Mouse (Mus musculus) macrophage (primary cell): ENCODE results near the gene Tmem14a. TPM values are rescaled to one million over a fixed set of nuclear protein-coding genes. Genes with fewer than 3 reads are reported as not detected.
"Not testable (repeated sequence)": the region's sequence is repeated elsewhere in the genome, so short reads cannot be mapped to it uniquely, and the experiment has no call there.

ENCODE experiments used
- H3K27ac ChIP-seq: fragments of 350-480 bp; formaldehyde crosslinking; 2 replicates; pipeline ENCODE4 v1.9.0; 2021
- H3K36me3 ChIP-seq: fragments of 350-480 bp; formaldehyde crosslinking; 2 replicates; pipeline ENCODE4 v1.9.0; 2021; ENCODE audit errors: inconsistent target
- H3K4me3 ChIP-seq: fragments of 350-480 bp; formaldehyde crosslinking; 2 replicates; pipeline ENCODE4 v1.9.0; 2021; ENCODE audit errors: inconsistent target
- H3K79me2 ChIP-seq: fragments of 350-480 bp; formaldehyde crosslinking; 2 replicates; pipeline ENCODE4 v1.9.0; 2021; ENCODE audit errors: inconsistent target
- WGBS: methylation state at CpG from one replicate; pipeline ENCODE4 v1.1.7; 2026; ENCODE audit warnings: inconsistent platforms; ENCODE audit not compliant: missing documents; 5-methylcytosine and 5-hydroxymethylcytosine counted together
- polyA plus RNA-seq: library from polyadenylated mRNA; stranded (reverse); fragments of 250-400 nt; gene quantifications from 3 replicates; pipeline ENCODE4 v1.2.4, GENCODE M21; 2018; ENCODE audit warnings: inconsistent platforms
- total RNA-seq, 78 experiments: library from RNA; depleted of rRNA; stranded (reverse); fragments of 250-400 nt; gene quantifications; 1 replicate in 9 of 78; 2 replicates in 24 of 78; 3 replicates in 43 of 78; 4 replicates in 2 of 78; pipeline ENCODE4 v1.2.4; 2018; ENCODE audit warnings: inconsistent platforms in 56 of 78

The Tmem14a gene
- 1 to 10 TPM in 13 of 26 experiments, under 1 TPM in 3, not detected in 10; 0.53 to 3.6 (median 1.3) TPM for total RNA-seq (2018; cell fraction: chromatin; rRNA removed)
- 1 to 10 TPM; 1.6 to 3.2 (median 2.3) TPM for total RNA-seq (2018; cell fraction: cytosol; rRNA removed)
- 1 to 10 TPM in 21 of 26 experiments, under 1 TPM in 4, not detected in 1; 0.52 to 4.8 (median 2.2) TPM for total RNA-seq (2018; cell fraction: nucleus; rRNA removed)
- 1.9 to 2.6 TPM (median 2.2 TPM) in 3 replicates for polyA plus RNA-seq

DNA sequence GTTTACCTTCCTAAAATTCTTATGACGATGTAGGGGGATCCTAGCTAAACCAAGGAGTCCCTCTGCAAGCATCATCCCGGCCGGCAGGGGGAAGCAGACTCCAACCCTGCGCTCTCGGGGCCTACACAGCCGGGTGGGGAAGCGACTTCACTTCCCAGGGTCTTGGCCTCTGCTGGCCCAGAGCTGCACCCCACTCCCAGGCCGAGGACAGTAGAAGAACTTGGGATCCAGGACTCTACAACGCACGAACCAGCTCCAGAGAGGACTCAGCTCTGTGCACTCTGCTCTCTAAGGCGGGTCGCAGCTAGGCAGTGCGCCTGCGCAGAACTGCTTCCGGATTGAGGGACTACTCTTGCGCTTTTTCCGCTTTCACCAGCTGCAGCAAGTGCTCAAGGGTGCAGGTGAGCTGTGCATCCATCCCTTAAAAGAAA, at the start of gene Tmem14a:
Gene Tmem14a (plus strand): TSS at position 87 of the 431 bp plus-strand sequence.
- no peaks in the 10 kb centered on the region for H3K36me3 ChIP-seq
- peak within 1 kb of the TSS; percentile 62 for H3K4me3 ChIP-seq
- no peaks in the 10 kb centered on the region for H3K79me2 ChIP-seq
- peak within 1 kb of the TSS; percentile 76 for H3K27ac ChIP-seq
- WGBS, result 0% methylated on average over 17 of the region's 17 CpGs

DNA sequence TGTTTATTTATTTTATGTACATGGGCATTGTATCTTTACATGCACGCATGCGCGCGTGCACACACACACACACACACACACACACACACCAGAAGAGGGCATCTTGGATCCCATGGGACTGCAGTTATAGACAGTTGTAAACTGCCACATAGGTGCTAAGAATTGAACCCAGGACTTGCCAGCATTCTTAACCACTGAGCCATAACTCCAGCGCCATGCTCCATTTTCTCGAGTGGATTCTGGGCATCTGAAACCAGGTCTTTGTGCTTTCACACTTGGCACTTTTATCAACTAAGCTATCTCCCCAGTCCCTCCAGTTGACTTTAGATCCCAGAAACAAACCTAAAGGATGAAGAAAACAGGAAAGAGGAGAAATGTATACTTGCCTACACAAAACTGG, 33.2 kb upstream of the Tmem14a start:
- Histone ChIP-seq H3K4me3 (no peak overlapping the region), H3K79me2 (no peaks in the 10 kb centered on the region), H3K27ac (no peak overlapping the region), H3K36me3 (no peaks in the 10 kb centered on the region)
- WGBS, result 99% methylated on average over 6 of the region's 6 CpGs

DNA sequence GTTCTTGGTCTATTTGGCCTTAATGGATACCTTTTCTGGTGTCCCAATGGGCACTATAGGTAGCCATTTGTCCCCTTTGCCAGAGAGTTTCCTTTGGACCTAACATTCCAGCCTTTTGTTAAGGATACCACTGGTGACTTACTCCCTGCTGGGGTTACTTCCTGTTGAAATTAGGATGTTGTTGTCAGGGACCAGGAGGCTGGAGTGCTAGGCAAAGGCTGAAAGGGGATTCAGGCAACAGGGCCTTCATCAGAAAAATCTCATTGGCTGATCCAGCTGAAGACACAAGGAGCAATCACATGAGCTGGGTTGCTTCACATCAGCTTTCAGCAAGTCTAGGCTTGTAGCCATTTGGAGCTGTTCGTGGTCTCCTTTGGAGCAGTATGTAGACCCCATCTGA, 12.1 kb upstream of the Tmem14a start:
- Histone ChIP-seq H3K36me3 (no peaks in the 10 kb centered on the region), H3K27ac (no peak overlapping the region), H3K4me3 (no peak overlapping the region), H3K79me2 (no peaks in the 10 kb centered on the region)
- 92% methylated on average over 1 of the region's 1 CpGs for WGBS

DNA sequence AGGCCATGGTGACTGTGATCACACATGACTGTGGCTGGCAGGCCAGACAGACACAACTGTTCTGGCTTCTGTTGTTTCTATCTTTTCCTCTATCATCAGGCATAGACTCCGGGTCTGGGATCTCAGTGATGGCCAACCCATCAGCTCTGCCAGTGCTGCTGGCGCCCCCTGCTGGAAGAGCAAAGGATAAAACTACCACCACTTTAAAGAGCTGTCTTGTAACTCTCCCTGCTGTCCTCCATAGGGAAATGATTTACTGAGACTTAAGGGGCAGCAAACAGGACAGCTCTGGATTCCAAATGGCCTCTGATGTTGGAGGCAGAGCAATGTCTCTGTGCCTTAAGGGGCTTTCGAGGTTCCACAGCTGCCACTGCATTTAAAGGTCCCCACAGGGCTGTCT, 4.8 kb upstream of the Tmem14a start:
- WGBS, result 20% methylated on average over 1 of the region's 3 CpGs
- H3K79me2 ChIP-seq, H3K36me3 ChIP-seq, H3K4me3 ChIP-seq, H3K27ac ChIP-seq: not testable (repeated sequence)

DNA sequence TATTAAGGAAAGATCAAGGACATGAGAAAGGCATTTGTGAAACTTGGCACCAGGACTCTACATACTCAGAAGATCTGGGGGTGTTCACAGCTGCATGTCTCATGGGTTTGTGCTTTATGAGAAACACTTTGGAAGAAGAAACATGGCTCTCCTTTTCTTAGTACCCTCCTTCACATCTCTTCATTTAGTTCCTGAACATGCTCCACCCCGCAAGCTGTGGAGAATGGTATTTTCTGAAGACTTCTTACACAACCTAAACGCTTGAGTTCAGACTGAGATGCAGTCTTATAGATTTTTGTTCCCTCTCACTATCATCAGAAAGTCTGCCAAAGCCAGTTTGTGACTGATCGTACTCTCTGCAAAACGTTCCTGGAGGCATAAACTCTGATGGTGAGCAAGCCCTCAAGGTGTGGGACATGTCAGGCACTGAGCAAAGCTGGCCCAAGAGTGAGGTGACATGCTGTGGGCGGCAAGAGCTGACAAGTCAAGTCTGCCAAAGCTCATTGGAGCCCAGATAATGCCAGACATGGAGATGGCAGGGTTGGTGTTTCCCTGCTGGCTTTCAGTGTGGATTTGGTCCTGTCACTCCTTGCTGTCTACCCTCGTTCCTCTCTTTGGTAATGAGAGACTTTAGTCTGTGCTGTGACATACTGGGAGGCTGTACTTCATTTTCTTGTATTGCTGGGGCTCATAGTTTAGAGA, 4.2 kb upstream of the Tmem14a start:
- not testable (repeated sequence) for H3K27ac ChIP-seq, H3K4me3 ChIP-seq, H3K36me3 ChIP-seq, H3K79me2 ChIP-seq
- 84% methylated on average over 6 of the region's 6 CpGs for WGBS

DNA sequence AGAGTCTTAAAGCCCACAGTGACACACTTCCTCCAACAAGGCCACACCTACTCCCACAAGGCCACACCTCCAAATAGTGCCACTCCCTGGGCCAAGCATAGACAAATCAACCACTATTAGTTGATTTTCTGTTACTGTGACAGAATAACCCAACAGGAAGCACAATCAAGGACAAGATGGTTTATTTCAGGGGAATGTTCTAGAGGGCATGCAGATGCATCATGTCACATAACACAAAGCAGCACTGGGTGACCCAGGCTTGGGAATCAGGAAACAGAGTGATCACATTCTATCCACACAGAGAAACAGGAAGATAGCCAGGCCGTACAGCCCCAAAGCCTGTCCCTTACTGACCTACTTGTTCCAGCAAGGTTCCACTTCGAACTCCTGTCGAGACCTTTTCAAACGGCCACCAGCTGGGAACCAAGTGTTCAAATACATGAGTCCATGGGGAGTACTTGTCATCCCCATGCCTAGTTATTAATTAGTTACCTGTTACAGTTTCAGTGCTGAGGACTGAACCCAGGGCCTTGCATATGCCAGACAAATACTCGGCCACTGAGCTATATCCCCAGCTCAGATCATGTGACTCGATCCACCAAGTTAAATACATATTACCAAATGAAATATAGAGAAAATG, 9.5 kb downstream of the Tmem14a start:
- no peak overlapping the region for H3K4me3 ChIP-seq
- H3K36me3 ChIP-seq, result no peaks in the 10 kb centered on the region
- WGBS, result 96% methylated on average over 6 of the region's 6 CpGs
- H3K79me2 ChIP-seq, result no peaks in the 10 kb centered on the region
- H3K27ac ChIP-seq, result no peak overlapping the region

DNA sequence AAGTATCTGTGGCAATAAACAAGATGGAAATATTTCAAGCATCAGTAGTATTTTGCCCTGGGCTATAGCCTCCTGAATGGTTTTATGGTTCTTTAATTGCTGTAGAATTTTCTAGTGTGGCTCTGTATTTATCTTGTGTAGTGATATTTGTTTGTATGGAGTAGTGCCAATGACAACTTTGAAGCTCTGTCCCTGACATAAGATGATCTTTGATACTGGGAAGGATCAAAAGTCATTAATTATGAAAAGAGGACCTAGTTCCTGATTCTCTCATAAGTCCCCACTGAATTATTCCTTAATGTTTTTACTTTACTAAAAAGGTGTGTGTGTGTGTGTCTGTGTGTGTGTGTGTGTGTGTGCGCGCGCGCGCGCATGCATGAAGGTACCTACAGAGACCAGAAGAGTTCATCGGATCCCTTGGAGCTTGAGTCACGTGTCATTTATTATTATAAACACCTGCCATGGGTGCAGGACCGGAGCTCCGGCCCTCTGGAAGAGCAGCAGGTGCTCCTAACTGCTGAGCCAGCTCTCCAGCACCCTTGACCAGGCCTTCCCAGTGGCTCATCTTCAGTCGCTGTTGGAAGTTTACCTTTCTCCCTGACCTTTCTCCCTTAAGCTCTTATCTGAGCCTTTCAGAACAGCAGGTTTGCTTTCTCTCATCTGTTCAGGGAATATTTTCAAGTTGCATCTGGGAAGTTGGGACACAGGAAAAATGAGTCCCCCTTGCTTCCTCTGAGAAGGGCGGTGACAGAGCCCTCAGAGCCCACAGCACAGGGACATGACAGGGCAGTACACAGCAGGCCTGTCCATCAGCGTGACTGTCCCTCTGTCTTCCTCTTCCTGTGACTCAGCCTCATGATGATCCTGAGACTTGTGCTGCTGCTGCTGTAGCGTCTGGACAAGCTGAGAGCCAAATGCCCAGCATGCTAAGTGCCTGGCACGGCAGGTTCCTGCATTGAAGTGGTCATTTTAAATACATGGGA, 10.7 kb downstream of the Tmem14a start:
- 85% methylated on average over 13 of the region's 15 CpGs for WGBS
- H3K36me3 ChIP-seq, H3K4me3 ChIP-seq, H3K27ac ChIP-seq, H3K79me2 ChIP-seq: not testable (repeated sequence)

DNA sequence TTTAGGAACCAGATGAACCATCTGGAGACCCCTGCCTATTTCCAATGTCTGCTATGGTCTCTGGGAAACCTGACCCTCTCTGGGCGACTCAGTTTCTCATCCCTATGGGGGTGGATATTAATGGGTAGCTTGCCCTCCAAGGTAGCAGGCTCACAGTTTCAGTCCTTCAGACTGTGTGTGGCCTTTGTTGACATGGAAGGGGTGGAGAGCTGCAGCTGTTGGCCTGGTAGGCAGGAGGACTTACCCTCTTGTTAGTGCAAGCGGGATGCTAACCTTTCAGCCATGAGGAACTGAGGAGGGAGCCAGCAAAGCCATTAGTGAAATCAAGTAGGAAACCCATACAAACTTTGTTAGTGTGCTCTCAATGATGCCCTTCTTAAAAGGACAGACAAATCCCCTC, 12.0 kb downstream of the Tmem14a start:
- Histone ChIP-seq H3K79me2 (no peaks in the 10 kb centered on the region), H3K27ac (no peak overlapping the region), H3K4me3 (no peak overlapping the region), H3K36me3 (no peaks in the 10 kb centered on the region)
- 86% methylated on average over 2 of the region's 2 CpGs for WGBS

DNA sequence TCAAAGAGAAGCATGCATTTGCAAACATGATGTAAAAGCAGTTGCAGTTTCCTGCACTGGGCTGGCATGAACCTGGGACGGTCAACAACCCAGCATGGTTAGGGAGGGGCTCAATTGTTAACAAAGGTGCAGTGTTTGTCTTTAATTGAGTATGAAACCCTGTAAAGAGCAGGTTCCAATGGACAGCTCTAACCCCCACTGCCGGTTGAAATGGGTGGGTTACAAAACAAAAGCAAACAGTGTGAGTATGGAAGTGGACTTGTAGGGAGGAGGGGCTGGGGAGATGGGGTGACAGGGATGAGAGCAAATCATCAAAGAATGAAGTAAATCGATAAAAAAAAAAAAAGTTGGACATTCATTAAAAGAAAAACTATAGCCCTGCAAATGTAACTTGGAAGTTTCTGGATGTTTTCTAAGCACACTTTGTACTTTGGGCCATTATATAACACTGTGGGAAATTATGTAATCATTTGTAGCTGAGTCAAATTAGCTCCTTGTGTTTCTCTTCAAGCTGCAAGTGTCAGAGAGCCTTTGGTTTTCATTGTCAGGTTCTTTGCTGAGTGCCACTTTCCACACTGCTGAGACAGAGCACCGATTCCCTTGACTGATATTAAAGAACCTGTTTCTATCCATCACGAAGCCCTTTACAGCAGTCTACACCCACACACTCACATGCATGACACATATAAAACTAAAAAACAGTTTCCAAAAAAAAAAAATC, 13.5 kb downstream of the Tmem14a start:
- H3K4me3 ChIP-seq, result no peak overlapping the region
- H3K79me2 ChIP-seq, result no peaks in the 10 kb centered on the region
- WGBS, result 88% methylated on average over 5 of the region's 5 CpGs
- no peaks in the 10 kb centered on the region for H3K36me3 ChIP-seq
- H3K27ac ChIP-seq, result no peak overlapping the region

DNA sequence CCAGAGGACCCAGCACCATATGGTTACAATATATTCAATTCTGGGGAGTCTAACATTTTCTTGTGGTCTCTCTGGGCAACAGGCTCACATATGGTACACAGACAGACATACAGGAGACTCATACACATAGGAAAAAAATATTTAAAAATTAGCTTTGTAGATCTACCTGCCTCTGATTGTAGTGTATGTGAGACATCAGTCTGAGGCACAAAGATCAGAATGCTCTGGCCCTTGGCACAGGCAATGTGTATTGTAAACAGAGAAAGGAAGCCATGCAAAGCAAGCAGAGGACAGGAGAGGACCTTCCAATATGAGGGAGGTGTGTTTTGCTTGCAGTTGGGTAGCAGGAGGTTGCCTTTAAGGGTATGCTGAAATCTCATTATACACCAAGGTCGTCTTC, 14.1 kb downstream of the Tmem14a start:
- Histone ChIP-seq H3K79me2 (no peaks in the 10 kb centered on the region), H3K4me3 (no peak overlapping the region)
- 100% methylated on average over 1 of the region's 1 CpGs for whole genome bisulfite sequencing

DNA sequence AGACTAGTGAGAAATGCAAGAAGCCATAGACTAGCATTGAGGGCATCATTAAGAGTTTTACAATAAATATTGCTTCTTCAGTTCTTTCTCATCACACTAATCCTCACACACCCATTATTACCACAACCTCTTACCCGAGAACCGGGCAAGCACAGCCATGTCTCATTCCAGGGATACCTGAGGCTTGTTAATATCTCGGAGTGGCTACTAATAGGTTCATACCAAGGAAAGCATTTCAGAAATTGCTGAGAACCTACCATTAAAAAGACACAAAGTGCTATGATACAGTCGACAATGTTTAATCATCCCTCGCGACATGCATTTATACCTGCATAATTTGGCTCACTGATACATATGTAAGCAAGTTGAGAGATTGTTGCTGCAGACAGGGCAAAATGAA, 17.0 kb downstream of the Tmem14a start:
- H3K27ac ChIP-seq, result no peak overlapping the region
- no peak overlapping the region for H3K4me3 ChIP-seq
- H3K36me3 ChIP-seq, result no peaks in the 10 kb centered on the region
- 91% methylated on average over 6 of the region's 6 CpGs for WGBS
- no peaks in the 10 kb centered on the region for H3K79me2 ChIP-seq

More for the DNA sequence above, 14.1 kb downstream of the Tmem14a start:
- H3K36me3 ChIP-seq, result no peaks in the 10 kb centered on the region
- H3K27ac ChIP-seq, result no peak overlapping the region

DNA sequence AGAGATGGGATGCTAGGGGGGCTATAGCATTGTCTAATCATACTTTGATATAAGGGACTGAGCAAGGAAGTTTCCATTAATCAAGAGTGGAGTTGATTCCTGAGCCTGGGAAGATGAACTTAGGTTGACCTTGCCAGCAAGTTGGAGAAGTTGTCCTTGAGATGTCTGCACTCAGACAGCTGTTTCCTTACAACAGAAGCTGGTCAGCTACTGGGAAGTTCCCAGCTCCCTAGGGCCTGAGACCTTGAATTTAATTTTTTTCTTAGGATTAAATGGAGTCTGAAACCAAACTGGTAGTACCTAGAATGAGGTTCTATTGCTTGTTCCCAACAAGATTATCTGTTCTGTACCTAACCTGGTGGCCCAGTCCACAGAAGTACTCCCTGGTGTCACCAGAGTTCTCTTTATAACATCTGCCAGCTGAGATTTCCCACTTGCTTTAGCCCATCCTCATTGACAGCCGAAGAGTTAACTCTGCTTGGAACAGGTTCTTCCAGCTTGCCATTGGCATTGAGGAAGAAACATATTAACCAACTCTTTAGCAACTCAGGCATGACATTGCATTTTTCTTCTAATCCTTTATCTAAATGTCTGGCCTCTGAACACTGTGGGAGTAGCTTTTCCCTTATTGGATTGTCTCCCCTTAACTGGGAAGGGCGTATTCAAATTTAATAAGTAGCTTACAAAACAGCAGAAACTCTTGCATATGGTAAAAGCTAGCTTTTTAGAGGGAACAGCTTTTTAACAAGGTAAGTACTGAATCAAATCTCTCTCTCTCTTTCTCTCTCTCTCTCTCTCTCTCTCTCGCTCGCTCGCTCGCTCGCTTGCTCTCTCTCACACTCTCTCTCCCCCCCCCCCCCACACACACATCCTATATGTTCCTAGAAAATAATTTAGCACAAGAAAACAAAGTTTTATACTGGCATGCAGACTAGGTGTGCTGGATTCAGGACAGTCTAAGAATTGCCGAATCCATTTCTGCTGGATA, 21.8 kb downstream of the Tmem14a start, which contains the start of gene Gsta3:
Gene Gsta3 (plus strand): TSS at position 679 of the 988 bp plus-strand sequence.
- no peak within 1 kb of the TSS for H3K4me3 ChIP-seq
- no peaks in the 10 kb centered on the region for H3K79me2 ChIP-seq
- 83% methylated on average over 6 of the region's 8 CpGs for WGBS
- H3K36me3 ChIP-seq, result no peaks in the 10 kb centered on the region
- no peak within 1 kb of the TSS for H3K27ac ChIP-seq

DNA sequence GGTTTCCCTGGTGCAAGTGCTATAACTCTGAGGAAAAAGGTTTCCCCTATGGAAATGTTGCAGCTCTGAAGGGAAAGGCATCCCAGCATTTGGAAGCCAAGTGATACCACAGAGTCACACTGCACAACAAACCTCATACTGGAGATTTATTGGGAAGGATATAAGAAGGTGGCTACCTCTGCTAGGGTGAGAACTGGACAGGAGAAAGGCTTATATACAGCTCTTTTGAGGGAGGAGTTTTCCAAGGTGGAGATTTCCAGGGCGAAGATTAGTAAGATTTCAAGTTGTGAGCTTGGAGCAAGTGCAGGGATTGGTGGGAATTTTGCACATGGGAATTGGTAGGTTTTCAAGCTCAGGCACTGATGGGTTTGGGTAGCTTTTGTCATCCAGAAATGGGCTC, 22.7 kb downstream of the Tmem14a start:
- Histone ChIP-seq H3K27ac (no peak overlapping the region), H3K36me3 (no peaks in the 10 kb centered on the region), H3K4me3 (no peak overlapping the region), H3K79me2 (no peaks in the 10 kb centered on the region)
- 85% methylated on average over 1 of the region's 1 CpGs for WGBS
